Mouse (Mus musculus) activated CD4-positive, CD25-positive, alpha-beta regulatory T cell, adult 4 months (primary cell): Measurements from ENCODE around the gene Hmgn5. TPM values are rescaled to one million over a fixed set of nuclear protein-coding genes. Genes with fewer than 3 reads are reported as not detected.

ENCODE experiments used
- ATAC-seq: one replicate; pipeline ENCODE4 v1.8.0; 2017
- polyA plus RNA-seq, 2 experiments: library from polyadenylated mRNA; unstranded; fragments of 100-300 nt; shearing (Covaris generic); gene quantifications; one replicate each; pipeline ENCODE4 v1.2.1; 2017

The Hmgn5 gene
- 10 to 100 TPM; 30.4 to 31.7 TPM for polyA plus RNA-seq

DNA sequence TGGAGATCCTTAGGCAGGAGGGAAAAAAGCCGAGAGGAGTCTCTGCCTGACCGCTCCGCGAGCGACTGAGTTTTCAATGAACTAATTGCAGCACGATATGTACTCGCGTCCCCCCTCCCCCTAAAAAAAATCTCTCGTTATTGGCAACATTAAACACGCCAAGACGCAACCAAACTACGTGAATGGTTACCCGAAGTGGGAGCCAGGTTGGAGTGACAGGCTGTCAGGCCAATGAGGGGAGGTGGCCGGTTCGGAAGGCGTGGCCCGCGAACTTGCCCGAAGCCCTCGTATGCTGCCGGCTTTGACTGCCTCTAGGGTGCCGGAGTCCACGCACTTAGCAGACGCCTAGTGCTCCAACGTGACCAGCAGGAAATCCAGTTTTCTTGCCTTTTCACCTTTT is at the start of gene Hmgn5:
Gene Hmgn5 (minus strand): TSS at position 122 of the 400 bp plus-strand sequence.
- peak; percentile 92 for ATAC-seq

DNA sequence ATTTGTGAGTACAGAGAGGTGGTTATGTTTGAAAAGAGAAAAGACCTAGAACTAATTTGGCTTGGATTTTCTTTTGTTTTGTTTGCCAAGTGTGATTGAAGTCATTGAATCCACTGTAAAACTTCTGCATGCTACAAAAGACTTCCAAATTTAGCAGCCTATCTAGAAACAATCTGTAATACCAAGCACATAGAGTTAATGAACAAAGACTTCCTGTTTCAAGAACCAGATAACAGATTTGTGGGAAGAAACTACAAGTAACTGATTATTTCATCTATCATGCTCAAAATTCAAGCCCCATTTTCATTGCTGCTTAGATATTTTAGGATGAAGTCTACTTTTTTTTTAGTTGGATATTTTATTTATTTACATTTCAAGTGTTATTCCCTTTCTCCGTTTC is 34.6 kb upstream of the Hmgn5 start:
- ATAC-seq: no peak

DNA sequence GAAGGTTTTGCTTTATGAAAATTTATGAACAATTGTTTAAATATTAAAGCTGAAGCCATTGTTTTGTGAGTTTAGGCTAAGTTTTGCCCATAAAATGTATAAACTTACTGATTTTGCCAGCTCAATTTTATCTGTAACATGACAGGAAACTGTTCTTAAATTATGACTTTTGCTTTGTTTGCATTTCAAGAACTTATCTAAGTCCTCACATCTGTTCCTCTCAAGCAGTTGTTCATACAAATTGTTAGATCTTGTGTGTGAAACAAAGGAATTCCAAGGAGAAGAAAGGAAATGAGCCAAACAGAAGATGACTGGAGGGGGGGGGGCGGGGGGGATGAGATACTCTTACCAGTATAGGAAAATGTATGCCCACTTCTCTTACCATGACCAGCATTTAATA is 13.0 kb upstream of the Hmgn5 start:
- no peak for ATAC-seq

DNA sequence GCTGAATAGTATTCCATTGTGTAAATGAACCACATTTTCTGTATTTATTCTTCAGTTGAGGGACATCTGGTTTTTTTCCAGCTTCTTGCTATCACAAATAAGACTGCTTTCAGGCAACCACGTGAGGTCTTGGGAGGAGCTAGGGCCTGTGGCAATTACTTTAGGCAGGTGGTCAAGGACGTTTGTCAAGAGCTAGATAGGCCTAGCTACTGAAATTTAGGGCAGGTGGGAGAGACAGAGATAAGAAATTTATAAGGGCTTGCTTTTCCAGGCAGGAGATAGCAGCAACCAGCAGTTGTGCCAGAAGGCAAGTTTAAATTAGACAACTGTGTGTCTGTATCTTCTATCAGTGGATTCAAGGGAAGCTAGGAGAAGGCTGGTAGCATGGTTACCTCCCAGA is 7.7 kb upstream of the Hmgn5 start:
- ATAC-seq: no peak

DNA sequence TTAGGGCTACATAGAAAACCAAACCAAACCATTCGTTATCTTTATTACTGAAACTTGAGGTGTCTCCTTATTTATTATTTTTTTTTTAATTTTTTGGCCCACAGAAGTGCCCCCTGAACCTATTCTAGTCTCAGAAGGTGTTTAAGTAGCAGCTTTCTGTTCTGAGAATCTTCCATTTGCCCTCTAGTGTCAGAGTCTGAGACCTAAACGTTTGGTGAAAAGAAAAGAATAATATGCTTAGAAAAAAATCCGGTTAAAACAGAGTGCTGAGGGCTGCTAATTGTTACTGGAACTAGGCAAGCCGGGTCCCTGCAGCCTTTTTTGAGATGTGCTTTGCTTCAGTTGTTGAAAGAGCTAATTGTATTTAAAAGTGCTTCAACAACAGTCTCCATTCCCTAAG is 962 bp upstream of the Hmgn5 start:
- no peak for ATAC-seq

DNA sequence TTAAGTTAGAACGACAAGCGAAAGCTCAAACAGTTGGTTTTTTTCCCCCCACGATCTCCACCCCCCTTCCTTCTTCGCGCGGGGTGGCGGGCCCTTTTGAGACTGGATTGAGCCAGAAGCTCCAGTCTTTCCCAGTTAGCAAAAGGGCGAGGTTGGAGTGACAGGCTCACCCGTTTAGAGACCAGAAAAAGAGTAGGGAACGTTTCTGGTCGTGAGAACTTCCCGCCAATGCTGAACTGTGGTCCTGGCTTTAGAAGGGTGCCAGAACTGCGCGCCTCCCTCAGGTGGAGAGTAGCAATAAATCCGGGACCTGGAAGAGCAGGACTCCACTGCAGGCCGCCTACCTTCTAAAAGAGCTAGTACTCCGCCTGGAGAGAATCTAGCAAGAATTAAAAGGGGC is 482 bp upstream of the Hmgn5 start:
- ATAC-seq: peak; percentile 31

DNA sequence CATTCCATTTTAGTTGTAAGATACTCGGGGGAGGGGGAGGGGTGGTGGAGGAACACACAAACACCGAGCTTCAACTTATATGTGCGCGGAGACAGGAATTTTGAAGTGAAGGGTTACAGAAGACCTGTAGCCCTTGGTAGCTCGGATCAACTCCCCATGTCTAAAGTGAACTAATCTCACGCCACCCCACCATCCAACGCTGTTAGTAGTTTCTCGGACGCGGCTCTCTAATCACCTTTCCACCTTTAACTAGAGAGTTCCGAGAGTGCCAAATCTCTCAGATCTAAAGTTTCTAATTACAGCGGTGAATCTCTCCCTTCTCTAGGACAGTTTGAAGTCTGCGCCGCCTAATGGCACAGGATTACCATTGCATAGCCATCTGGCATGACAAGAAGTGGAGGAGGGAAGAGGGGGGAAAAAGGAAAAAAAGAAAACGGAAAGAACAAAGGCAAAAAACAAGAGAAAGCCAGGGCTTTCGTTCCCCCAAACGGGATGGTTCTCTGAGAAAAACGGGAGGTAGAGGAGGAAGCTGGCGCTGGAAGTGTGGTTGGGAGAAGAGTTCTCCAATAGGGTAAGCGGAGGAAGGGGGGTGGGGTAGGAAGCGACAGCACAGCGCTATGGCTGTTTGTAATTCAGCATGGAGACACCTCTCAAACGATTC is 703 bp downstream of the Hmgn5 start:
- peak; percentile 60 for ATAC-seq

DNA sequence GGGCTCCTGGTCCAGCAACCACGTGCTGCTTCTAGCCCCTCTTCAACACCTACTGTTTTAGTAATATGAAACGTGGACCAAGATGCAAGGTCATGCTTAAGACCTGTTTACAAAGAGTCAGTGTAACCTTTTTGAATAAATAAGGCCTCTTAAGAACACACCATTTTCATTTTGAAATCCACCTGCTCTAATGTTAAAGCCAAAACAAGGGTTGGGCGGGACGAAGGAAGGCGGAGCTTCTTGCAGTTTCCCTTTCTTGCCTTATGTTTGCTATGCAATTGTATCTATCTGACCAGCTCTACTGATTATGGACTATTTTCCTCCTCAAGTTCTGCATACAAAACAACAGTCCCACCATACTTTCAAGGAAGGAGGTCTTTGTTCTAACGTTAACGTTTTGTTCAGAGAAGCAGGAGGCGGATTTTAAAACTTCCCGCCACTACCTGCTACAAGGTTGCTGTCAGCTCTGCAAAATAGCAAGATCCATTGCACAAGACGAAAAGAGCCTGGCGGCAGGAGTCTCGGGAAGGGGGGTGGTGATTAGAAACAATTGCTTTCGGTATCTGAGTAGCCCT is 1.5 kb downstream of the Hmgn5 start:
- ATAC-seq: no peak

DNA sequence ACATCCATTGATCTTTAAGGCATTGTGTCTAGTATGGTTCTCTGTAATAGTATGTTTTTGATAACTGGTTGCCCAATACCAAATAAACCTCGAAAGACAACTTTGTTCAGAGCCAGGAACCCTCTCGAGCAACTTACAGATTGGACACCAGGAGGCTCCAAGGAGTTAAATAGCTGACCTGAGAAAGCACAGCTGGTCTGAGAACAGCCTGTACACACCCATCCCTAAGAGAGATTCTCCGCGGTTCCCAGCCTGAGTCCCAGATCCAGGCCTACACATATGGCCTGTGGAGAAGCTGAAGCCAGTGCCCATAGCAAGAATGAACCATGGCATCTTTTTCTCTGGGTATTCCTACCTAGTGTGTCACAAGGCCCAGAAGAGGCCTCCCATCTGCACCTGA is 11.9 kb downstream of the Hmgn5 start:
- ATAC-seq: no peak

Other genes with a start within 250 kb of the Hmgn5 start
- 1 to 10 TPM; 4.5 to 4.9 TPM for gene Brwd3, start 179.0 kb downstream of the Hmgn5 start, polyA plus RNA-seq
- gene Sh3bgrl, start 82.0 kb upstream of the Hmgn5 start, polyA plus RNA-seq: 100 to 1,000 TPM; 280 to 290 TPM
- under 1 TPM; 0.17 to 0.62 TPM for gene Gm6377, start 183.4 kb upstream of the Hmgn5 start, polyA plus RNA-seq